Mouse (Mus musculus): ENCODE measurements around the gene Lztr1.
"Not testable (repeated sequence)": the region's sequence is repeated elsewhere in the genome, so short reads cannot be mapped to it uniquely, and the experiment has no call there.

Lztr1 gene

DNA sequence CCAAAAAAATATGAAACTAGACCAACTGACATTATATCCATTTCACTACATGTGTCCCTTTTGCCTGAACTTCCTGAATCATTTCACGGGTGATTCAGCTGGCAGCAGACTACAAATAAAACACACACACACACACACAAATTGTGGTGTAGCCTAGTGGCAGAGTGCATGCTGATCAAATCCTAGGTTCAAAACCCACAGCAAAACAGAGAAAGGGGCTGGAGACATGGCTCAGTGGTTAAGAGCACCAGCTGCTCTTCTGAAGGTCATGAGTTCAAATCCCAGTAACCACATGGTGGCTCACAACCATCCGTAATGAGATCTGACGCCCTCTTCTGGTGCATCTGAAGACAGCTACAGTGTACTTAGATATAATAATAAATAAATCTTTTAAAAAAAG, 457 bp upstream of the Lztr1 start:
- DNase-seq, result not testable (repeated sequence)

DNA sequence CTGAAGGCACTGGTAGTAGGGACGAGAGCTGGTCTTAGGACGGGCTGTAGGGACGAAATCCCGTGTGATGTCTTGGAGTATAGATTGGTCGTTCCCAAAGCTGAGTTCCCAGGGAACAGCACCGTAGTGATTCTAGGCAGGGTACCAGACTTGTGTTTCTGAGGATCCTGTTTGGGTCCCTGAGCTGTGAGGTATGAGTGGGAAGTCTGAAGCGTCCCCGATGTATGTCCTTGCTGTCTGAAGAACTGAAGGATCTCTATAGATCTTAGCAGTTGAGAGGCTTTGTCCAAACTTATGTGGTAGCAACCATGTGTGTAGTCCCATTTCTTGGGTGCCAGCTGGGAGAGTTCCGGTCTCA, 731 bp downstream of the Lztr1 start:
- no peak for DNase-seq

DNA sequence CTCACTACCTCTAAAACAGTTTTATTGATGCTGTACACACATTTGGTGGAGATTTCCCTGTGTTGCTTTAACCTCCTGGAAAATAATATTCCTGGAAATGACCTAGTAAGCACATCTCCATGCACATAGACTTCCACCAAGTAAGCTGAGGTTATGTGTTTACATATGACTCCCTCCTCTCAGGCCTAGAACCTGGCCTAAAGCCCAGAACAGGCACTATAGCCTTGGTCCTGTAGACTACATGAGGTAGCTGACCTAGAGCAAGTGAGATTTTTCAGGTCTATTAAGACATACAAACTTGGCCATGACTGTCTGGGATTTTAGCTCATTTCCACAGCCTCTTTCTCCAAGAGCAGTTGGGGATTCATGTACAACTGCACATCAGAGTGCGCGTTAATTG, 1.7 kb downstream of the Lztr1 start:
- no peak for DNase-seq

DNA sequence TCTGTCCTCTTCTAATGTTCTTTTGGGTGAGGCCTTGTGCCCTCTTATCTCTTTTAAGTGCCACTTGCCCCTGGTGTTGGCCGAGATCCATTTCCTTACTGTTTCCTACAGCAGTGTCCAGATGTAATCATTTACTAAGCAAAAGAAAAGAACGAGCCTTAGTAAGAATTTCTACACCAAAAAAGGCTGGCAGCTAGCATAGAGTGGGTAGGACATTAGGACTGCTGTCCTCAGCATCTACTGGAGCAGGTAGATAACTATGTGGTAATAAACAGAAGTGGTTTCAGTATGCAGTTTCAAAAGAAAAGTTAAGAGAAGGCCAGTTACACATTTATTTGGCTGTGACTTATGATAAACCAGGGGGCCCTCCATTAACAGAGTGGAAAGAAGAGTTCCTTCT, 2.2 kb downstream of the Lztr1 start:
- no peak for DNase-seq

DNA sequence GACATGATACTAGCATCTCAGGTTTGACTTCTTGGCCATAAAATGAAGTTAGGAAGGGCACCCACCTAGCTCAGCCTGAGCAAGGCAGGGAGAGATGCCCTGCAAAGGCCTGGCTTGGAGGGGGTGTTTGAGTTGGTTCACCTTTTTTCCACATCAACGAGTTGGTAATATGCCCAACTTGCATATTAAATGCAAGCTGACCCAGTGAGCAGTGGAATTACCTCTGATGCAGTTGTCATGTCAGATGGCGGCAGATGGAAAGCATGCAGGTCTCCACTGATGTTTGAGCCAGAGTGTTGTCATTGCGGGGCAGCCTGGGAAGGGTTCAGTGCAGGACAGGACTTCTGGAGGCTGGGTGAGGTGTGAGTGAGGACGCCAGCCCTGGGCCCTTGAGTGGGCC, 2.9 kb downstream of the Lztr1 start:
- DNase-seq, result no peak

DNA sequence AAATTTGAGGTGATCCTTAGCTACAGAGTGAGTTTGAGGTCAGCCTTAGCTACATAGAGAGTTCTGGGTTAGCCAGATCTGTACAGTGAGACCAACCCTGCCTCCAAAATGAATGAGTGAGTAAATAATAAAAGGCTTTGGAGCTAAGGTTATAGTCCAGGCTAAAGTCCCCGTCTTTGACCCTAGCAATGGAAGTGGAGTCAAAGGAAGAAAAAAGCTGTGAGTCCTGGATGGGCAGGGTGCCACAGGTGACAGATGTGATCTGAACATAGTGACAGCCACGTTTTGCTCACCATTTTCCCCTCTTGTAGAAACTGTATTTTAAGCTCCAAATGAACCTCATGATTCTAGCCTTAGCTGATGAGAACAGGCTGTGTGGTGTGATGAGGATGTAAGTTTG, 10.4 kb downstream of the Lztr1 start:
- no peak for DNase-seq

DNA sequence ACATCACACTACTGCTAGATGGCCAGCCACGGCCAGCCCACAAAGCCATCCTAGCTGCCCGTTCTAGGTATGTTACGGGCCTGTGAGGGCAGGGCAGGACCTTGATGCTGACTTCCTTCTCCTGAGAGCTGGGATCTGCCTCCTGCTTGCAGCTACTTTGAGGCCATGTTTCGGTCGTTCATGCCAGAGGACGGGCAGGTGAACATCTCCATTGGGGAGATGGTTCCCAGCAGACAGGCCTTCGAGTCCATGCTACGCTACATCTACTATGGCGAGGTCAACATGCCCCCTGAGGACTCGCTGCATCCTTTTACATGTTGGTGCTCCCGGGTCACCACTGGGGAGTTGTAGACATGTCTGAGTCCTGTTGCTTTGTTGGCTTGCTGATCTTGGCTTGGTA, 15.7 kb downstream of the Lztr1 start:
- DNase-seq, result peak; percentile 3

DNA sequence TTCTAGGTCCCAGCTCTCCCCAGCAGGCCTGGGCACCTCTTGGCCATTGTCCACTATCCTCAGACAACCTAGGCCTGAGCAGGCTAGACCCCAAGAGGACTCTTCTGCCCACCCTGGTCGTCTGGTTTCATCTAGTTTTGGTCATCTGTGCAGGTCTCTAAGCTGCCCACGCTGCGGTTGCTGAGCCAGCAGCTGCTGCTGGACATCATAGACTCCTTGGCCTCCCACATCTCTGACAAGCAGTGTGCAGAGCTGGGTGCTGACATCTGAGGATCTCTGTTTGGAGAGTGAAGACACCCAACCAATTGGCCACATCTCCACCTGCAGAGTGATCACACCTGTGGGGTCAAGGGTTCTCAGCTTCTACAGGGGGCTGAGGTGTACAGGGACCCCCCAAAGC, 17.0 kb downstream of the Lztr1 start:
- DNase-seq, result no peak

DNA sequence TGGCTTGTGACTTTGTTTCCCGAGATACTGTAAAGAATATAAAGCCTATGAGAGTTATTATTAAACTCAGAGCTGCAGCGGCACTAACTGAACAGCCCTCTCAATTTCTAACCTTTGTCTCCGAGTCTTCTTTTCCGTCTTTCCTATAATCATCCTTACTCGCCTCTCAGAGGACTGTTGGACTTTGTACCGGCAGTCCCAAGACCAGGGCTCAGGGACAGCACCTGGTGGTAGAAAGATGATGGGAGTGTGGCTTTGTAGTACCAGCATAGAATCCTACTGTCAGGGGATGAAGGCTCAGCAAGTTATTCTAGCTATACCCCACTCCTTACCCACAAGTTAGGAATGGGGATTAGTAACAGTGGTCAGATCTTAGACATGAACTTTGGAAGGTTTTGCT, 17.7 kb downstream of the Lztr1 start:
- no peak for DNase-seq

DNA sequence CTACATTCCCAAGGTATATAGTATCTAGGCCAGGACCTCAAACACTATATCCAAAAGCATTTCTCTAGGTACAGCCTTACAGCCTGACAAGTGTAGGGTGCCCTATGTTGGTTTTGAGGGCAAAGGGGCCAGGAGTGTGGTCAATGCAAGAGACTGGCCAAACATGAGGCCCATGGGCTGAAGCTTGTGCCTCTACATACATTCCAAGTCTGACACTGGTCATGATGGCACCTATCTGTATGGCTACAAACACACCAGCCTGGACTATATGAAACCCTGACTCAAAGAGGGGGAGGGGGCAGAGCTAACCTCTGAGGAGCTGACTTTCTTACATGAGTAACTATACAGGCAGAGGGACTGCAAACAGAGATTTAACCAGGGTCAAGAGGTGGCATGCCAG, 19.1 kb downstream of the Lztr1 start:
- DNase-seq, result no peak

DNA sequence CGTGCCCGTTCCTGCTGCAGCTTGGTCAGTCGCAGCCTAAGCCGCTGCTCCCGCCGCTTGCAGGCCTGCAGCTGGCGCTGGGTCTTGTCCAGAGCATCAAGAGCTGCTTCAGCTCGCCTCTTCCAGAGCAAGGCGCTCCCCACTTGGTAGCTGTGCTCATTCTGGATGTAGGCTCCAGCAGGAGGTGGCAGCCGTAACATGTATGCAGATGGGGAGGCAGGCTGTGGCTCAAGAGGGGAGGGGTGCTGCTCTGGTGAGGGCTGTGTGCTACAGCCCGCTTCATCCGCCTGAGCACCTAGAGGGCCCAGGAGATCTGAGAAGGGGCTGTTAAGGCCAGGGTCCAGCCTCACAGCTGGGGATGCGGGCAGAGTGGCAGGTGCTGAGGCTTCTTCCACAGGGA, 19.8 kb downstream of the Lztr1 start:
- no peak for DNase-seq

DNA sequence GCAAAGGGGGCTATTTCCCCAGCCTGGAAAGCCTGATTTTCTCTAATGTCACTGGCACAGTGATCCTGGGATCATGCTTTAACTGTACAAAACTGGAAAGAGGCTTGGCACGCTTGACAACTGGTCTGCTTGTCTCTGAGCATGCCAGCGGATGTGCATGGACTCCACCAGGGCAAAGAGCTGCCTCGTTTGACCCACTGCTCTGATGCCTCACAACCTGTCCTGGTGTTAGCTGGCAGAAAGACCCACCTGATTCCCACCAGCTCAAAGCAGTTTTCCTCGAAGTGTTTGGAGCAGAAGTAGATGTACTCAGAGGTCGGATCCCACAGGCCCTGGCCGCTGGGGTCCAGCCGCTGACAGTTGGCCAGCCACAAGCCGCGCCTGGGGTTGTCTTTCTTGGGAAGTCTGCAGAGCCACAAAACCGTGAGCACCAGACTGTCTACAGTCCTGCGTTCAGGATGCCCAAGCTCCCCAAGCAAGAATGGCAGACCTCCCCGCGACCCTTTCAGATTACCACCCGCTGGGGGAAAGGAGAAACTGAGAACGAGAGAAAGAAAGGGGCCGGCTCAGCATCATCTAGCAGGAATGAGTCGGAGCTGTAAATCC, 21.6 kb downstream of the Lztr1 start:
- DNase-seq, result no peak

DNA sequence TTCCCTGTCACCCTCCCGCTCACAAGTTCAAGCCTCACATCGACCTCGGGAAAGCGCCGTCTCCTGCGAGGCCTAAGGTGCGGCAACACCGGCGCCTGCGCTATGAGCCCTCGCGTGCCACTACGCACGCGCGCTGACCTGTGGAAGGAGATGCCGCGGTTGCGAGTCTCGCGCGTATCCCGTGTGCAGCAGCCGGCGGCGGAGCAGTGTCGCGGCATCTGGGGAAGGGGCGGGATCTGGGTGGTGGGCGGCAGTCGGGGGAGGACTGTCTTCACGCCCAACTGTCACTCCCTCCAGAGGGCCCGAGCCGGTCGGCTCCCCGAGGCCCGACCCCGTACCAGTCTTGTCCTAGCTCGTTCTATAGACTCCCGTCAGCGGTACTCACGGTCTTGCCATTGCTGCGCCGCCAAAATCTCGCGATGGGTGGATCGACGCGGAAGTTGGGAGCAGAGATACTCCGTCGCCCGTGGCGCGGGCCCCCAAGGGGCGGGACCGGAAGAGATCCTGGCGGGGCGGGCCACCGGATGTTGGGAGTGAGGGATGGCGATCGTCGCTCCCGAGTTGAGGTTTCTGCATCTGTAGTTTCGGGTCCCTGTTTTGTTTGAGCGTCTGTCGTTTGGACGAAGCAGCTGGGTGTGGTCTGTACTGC, 22.3 kb downstream of the Lztr1 start, which contains the start of gene Thap7:
Gene Thap7, minus strand, starts transcription at position 497 of the 649 bp plus-strand sequence.
- DNase-seq, result peak; percentile 94

DNA sequence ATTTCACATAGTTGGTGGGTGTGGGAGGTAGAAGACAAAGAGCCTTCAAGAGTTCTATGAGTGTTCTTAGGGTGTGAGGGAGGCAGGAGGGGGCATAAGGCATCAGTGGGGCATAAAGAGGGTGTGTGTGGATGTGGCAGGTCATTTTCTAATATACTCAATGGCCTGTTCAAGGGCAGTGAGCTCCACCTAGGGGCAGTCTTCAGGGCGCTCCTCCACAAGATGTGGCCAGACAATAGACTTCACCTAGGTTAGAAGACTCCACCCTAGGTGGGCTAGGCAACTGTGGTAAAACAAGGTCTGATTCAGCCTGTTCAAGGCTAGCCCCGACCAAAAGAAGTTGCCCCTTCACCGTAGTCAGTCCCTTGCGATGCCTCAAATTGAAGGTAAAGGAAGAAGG, 23.8 kb downstream of the Lztr1 start:
- DNase-seq, result no peak

DNA sequence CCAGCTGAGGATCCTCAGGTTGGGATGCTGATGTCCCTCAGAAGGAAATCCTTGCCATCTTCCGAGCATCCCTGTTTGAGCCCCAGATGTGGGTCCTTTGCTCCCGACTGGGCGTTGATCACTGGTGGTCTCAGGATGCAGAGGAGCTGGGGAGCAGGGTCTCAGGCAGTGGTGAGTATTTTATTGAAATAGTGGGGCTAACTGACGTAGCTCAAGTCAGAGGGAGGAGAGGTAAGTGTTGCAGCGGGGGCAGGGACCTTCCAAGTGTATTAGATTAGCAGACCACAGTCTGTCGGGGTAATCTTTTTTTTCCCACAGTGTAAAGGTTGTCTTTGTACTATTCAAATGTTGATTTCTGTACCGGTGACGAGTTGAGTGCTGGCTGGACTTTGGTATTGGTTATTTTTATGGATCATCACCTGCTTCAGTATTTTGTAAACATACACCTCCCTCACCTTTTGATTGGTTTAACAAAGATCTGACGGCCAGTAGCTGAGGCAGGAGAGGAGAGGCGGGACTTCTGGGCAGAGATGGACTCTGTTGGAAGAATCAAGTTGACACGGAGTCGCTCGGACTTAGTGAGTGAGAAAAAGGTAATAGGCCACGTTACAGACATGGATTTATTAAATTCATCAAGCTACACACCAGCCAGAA, 24.3 kb downstream of the Lztr1 start:
- DNase-seq, result no peak

DNA sequence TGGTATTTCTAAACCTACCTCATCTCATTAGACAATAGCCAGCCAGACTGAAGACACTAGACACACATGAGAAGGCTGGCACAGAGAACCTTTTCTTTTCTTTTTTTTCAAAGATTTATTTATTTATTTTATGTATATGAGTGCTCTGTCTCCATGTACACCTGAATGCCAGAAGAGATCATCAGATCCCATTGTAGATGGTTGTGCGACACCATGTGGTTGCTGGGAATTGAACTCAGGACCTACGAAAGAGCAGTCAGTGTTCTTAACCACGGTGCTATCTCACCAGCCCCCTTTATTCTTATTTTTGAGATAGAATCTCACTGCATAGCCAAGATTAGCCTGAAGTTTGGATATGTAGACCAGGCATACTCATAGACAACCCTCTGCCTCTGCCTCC, 28.1 kb downstream of the Lztr1 start:
- no peak for DNase-seq

DNA sequence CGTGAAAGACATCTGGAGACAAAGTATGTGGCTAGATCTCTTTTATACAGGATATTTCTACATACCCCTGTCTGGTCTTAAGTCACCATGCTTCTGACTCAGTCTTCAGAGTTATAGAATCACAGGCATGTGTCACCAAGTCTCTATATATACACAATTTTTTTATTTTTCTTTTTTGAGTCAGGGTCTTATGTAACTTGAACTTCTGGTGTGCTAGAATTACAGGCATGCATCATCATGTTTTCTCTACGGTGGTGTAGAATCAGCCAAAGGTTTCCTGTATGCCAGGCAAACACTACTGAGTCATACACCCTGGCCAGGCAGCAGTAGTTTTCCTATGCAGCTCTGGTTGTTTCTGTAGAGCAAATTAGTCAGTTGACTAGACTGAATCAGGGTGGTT, 34.1 kb downstream of the Lztr1 start:
- no peak for DNase-seq

DNA sequence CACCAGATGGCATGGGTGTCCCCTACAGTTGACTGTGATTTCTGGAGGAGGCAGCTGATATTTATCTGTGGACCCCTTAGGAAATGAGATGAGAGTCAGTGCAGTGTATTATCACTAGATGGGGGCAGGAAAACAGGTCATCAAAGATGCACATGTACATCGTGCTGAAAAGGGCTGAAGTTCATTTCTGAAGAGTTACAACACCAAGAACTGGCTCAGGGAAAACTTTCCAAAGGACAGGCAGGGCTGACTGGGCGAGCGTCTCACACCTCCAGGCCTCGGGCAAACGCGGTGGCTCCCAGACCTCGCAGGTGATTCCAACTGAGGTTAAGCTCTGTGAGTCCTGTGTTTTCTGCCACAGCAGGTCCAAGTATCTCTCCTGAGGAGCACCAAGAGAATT, 44.3 kb downstream of the Lztr1 start:
- DNase-seq, result no peak

DNA sequence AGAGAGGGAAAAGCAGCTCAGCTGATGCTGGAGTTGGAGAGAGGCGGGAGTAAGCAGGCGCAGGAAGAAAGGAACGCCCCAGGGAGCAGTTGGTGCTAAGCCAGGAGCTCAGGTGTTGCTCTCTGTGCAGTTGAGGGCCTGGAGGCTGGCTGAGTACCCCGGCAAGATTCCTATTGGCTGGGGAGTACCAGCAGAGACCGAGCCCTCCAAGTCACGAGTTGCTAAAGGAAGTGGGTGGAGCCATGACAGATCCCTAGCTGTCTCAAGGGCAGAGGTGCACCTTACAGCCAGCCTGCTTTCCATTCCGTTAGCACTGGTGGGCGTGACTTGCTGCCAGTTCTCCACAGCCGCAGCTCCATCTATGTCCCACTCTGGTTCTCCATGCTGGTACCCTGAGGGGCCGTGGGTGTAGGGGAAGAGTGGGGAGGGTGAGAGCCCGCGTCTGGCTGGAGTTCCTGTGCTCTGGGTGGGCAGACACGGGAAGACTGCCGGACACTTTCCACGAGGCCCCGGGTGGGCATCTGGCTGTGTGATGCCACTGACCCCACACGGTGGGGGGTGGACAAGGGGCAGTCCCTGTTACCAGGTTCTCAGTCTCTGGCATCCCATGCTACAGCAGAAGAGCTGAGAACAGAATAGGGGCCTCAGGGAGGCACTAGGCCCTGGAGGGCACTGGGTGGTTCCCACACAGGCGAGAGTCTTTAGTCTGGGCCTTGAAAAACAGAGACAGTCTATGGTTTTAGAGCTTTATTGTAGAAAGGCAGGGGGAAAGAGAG, 45.6 kb downstream of the Lztr1 start:
- no peak for DNase-seq

DNA sequence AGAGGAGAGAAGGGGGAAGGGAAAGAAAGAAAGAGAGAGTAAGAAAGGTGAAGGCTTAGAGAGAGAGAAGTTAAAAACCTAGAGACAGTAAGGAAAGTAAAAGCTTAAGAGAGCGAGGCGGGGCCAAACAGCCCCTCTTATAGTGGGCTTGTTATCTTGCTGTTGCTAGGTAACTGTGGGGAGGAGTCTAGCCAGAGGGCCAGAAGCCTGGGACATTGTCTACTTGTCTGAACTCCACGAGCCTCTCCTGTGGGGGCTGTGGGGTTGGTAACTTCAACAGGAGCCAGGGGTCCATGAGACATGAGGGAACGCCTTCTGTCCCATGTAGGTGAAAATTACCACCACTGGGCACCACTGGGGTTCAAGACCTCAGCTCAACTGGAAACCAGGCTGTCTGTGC, 46.2 kb downstream of the Lztr1 start:
- DNase-seq, result not testable (repeated sequence)

DNA sequence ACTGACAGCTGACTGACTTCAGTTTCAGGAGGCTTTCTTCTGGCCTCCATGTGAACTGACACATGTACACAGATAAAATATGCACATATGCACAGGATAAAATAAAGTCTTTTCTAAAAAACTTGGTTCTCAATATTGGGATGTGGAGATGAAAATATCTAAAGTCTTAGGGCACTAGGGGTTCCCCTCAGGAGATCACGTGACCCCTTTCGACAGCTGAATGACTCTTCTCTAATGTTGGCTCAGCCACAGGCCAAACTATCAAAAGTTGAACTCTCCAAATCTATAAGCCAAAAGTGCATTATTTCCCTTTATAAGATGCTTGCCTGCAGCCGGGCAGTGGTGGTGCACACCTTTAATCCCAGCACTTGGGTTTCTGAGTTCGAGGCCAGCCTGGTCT, 47.7 kb downstream of the Lztr1 start:
- no peak for DNase-seq

DNA sequence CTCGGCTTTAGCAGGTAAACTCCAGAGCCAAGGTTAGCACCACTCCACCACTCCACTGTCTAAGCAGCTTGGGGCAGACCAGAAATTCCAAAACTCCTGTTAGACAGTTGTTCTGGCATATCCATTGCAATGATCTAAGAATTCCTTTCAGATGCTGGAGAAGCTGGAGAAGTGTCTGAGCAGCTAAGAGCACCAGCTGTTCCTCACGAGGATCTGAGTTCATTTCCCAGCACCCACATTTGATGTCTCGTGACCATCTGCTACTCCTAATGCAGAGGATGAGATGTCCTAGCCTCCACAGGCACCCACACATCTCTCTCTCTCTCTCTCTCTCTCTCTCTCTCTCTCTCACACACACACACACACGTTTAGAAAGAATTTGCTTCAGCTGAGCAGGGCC, 48.4 kb downstream of the Lztr1 start:
- DNase-seq, result no peak

DNA sequence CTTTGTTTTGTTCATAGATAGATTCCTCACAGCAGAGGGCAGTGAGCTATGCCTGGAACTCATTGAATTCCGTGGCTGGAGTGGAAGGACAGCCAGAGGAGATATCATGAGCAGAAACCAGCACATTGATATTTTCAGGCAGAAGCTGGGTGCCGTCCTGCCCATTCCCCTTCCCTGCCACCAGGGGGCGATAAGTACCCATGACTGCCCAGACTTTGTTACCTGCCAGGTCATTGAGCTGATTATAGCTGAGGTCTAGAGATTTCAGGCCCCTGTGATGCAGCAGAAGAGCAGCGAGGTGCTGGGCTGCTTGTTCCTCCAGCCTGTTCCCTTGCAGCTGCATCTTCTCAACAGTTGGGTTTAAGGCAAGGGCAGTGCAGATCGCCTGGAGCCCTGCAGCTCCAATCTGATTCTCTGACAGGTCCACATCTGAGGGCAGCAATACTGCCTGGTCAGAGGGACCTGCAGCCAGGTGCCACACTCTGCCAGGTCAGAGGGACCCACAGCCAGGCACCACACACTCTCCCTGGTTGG, 49.5 kb downstream of the Lztr1 start:
- peak; percentile 72 for DNase-seq

DNA sequence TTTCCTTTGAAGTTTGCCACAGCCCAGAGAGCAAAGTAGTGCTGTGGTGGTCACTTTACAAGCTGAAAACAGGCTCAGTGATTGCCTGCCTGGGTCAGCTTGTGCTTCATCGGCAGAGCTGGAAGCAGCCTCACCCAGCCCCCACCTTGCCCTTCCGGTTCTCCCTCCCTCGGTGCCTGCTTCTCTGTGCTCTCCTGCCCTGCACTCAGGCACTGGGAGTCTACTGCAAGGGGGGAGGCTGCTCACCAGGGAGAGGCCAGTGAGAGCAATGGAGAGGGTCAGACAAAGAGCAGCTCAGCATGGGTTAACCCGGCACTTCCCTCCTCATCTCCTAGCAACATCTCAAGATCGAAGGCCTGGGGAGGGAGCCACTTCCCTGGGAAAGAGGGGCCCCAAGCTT, 50.3 kb downstream of the Lztr1 start:
- no peak for DNase-seq

All from cerebellum, adult 11 months (tissue).